Mouse (Mus musculus) frontal cortex, postnatal 36 days (tissue): ENCODE results near the gene Slc6a20a.
"Not testable (repeated sequence)": the region's sequence is repeated elsewhere in the genome, so short reads cannot be mapped to it uniquely, and the experiment has no call there.

ENCODE experiments used
- DNase-seq, 2 experiments: peaks; one replicate each; pipeline ENCODE4 v3.0.0; 2022; ENCODE audit warnings: low spot score in 2 of 2

Gene Slc6a20a

GRCm38 (mm10) chr9:123678327-123679105, at the start of gene Slc6a20a, which contains the start of gene Ccr9:
Slc6a20a (minus strand) TSS chr9:123678885.
Ccr9 (plus strand) TSS chr9:123678439.
- no peak for DNase-seq

GRCm38 (mm10) chr9:123722737-123723493, 44.2 kb upstream of the Slc6a20a start:
- no peak for DNase-seq

GRCm38 (mm10) chr9:123717186-123718008, 38.7 kb upstream of the Slc6a20a start, which contains the start of gene Lztfl1:
Lztfl1 (minus strand) TSS chr9:123717697.
- peak; percentile 94 to 98 for DNase-seq

- DNase-seq: no peak
Observed at GRCm38 (mm10) chr9:123716301-123716700, 37.6 kb upstream of the Slc6a20a start.

- DNase-seq: no peak
Observed at GRCm38 (mm10) chr9:123713111-123713510, 34.4 kb upstream of the Slc6a20a start.

- no peak for DNase-seq
Observed at GRCm38 (mm10) chr9:123709226-123709625, 30.5 kb upstream of the Slc6a20a start.

- DNase-seq: no peak
Observed at GRCm38 (mm10) chr9:123701822-123702221, 23.1 kb upstream of the Slc6a20a start.

- peak in 1 of 2 experiments; percentile 71 for DNase-seq
Observed at GRCm38 (mm10) chr9:123695634-123696302, 17.1 kb upstream of the Slc6a20a start.

- no peak for DNase-seq
Observed at GRCm38 (mm10) chr9:123688227-123688626, 9.5 kb upstream of the Slc6a20a start.

GRCm38 (mm10) chr9:123686206-123686605, 7.5 kb upstream of the Slc6a20a start:
- DNase-seq: no peak

- no peak for DNase-seq
Observed at GRCm38 (mm10) chr9:123683704-123684103, 5.0 kb upstream of the Slc6a20a start.

GRCm38 (mm10) chr9:123679198-123679597, 513 bp upstream of the Slc6a20a start:
- no peak for DNase-seq

GRCm38 (mm10) chr9:123665645-123666044, 13.0 kb downstream of the Slc6a20a start:
- DNase-seq: peak; percentile 31 to 40

GRCm38 (mm10) chr9:123659986-123660676, 18.6 kb downstream of the Slc6a20a start:
- DNase-seq: not testable (repeated sequence)

GRCm38 (mm10) chr9:123658981-123659380, 19.7 kb downstream of the Slc6a20a start:
- DNase-seq: no peak

GRCm38 (mm10) chr9:123657457-123657856, 21.2 kb downstream of the Slc6a20a start:
- no peak for DNase-seq

GRCm38 (mm10) chr9:123651369-123651768, 27.3 kb downstream of the Slc6a20a start:
- DNase-seq: no peak

- DNase-seq: no peak
Observed at GRCm38 (mm10) chr9:123649785-123650511, 28.7 kb downstream of the Slc6a20a start.

GRCm38 (mm10) chr9:123640106-123640505, 38.6 kb downstream of the Slc6a20a start:
- no peak for DNase-seq

- peak; percentile 17 to 53 for DNase-seq
Observed at GRCm38 (mm10) chr9:123638668-123639089, 40.0 kb downstream of the Slc6a20a start.
